Mouse (Mus musculus): ENCODE measurements around the gene Tbc1d22b. TPM values are rescaled to one million over a fixed set of nuclear protein-coding genes. Genes with fewer than 3 reads are reported as not detected.

Gene Tbc1d22b
- polyA plus RNA-seq, 1 experiment = 27.3 TPM

DNA sequence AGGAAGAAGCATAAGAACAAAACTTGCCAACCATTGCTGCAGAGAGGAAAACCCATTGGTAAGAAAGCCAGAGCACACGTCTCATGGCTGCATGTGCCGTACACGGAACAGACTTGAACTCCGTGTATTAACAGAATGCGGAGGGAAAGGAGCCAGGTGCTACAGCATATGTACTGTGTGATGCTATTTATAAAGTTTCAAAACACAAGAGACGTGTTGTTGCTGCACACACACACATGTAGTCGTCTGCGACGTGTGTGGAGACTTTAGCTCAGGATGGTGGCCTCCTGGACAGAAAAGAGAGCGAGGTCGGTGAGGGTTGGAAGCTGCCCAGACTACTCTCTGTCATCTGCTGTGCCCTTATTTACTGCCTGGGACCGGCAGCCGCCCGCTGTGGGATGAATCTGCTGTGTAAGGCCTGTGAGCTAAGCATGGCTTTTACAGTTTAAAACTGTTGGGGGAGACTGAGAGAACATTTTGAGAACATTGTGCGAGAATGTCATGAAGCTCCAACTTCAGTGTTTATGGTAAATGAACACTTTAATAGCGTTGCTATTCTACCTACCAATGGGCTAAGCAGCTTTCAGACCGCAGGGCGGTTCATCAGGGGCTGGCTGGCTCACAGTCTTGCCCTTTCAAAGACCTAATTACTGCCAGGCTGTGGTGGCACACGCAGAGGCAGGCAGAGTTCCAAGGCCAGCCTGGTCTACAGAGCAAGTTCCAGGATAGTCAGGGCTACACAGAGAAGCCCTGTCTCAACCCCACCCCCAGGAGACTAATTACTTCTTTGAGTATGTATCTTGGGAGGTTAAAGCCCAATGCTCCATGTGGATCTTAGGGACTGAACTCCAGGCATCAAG is 6.5 kb upstream of the Tbc1d22b start:
- Histone ChIP-seq H3K4me3 (ENCODE audit: low read depth, low read length) (no peak overlapping the region), H3K27ac (ENCODE audit: insufficient read depth, low read depth, low read length) (no peak overlapping the region), H3K36me3 (ENCODE audit: control insufficient read depth, insufficient read depth, low read length) (no peaks in the 10 kb centered on the region), H3K27me3 (ENCODE audit: control insufficient read depth, insufficient read depth, low read length) (no peaks in the 10 kb centered on the region), H3K4me1 (ENCODE audit: control insufficient read depth, insufficient read depth, insufficient read length, low read length) (no peaks in the 10 kb centered on the region)
- TF ChIP-seq POLR2A (IDR thresholded peaks at IDR 0.05; ENCODE audit: low read depth, low read length) = no peak
- TF ChIP-seq CTCF (IDR thresholded peaks at IDR 0.05; ENCODE audit: extremely low read depth, insufficient read length, insufficient replicate concordance, low read depth, low read length) = no peak
- WGBS = 86% methylated on average over 19 of the region's 19 CpGs

DNA sequence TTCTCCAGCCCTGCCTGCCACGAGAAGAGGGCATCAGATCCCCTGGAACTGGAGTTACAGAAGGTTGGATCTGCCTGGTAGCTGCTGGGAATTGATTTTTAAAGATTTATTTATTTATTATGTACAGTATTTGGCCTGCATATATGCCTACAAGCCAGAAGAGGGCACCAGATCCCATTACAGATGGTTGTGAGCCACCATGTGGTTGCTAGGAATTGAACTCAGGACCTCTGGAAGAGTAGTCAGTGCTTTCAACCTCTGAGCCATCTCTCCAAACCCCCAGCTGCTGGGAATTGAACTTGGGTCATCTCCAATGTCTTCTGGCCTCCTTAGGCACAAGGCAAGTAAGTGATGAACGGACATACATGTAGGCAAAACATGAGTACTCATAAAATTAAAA is 5.5 kb upstream of the Tbc1d22b start:
- H3K27ac ChIP-seq (ENCODE audit: insufficient read depth, low read depth, low read length) = no peak overlapping the region
- H3K4me3 ChIP-seq (ENCODE audit: low read depth, low read length) = no peak overlapping the region
- 76% methylated on average over 2 of the region's 2 CpGs for WGBS
- H3K4me1 ChIP-seq (ENCODE audit: control insufficient read depth, insufficient read depth, insufficient read length, low read length) = no peaks in the 10 kb centered on the region
- H3K27me3 ChIP-seq (ENCODE audit: control insufficient read depth, insufficient read depth, low read length) = no peaks in the 10 kb centered on the region
- H3K36me3 ChIP-seq (ENCODE audit: control insufficient read depth, insufficient read depth, low read length) = no peaks in the 10 kb centered on the region
- TF ChIP-seq POLR2A (IDR thresholded peaks at IDR 0.05; ENCODE audit: low read depth, low read length) (no peak), CTCF (IDR thresholded peaks at IDR 0.05; ENCODE audit: extremely low read depth, insufficient read length, insufficient replicate concordance, low read depth, low read length) (no peak; the same call in 1 of the 2 replicates)

DNA sequence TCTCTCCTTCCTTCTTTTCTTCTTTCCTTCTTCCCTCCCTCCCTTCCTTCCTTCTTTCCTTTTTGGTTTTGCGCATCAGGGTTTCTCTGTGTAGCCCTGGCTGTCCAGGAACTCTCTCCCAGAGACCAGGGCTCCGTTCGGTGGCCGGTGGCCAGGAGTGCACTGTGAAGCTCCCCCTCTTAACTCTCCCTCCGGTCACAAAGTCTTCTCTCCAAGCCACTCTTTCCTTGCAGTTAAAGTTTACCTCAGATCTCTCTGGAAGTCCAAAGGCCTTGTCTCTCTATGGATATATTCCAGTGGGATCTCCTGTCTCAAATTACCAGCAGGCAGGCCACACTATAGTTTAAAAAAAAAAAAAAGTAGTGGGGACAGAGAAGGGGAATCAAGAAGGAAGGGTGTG is 4.3 kb upstream of the Tbc1d22b start:
- no peaks in the 10 kb centered on the region for H3K36me3 ChIP-seq (ENCODE audit: control insufficient read depth, insufficient read depth, low read length)
- H3K27ac ChIP-seq (ENCODE audit: insufficient read depth, low read depth, low read length) = no peak overlapping the region
- H3K4me3 ChIP-seq (ENCODE audit: low read depth, low read length) = no peak overlapping the region
- no peaks in the 10 kb centered on the region for H3K4me1 ChIP-seq (ENCODE audit: control insufficient read depth, insufficient read depth, insufficient read length, low read length)
- no peak for TF ChIP-seq CTCF (IDR thresholded peaks at IDR 0.05; ENCODE audit: extremely low read depth, insufficient read length, insufficient replicate concordance, low read depth, low read length)
- WGBS = 81% methylated on average over 5 of the region's 5 CpGs
- no peaks in the 10 kb centered on the region for H3K27me3 ChIP-seq (ENCODE audit: control insufficient read depth, insufficient read depth, low read length)

DNA sequence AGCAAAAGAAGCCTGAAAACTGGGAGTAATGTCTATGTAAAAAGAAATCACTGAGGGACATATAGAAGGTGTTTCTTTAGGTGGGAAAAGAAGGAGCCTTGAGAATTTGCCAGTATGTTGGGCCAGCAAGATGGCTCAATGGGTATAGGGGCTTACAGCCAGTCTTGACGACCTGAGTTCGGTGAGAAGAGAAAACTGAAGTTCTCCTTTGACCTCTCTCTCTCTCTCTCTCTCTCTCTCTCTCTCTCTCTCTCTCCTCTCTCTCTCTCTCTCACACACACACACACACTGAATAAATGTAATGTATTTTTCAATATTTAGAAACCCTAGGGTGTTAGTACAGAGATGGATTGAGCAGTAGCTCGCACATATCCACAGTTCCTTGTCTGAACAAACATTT is 1.1 kb upstream of the Tbc1d22b start:
- Histone ChIP-seq H3K27me3 (ENCODE audit: control insufficient read depth, insufficient read depth, low read length) (no peaks in the 10 kb centered on the region), H3K27ac (ENCODE audit: insufficient read depth, low read depth, low read length) (no peak overlapping the region), H3K4me1 (ENCODE audit: control insufficient read depth, insufficient read depth, insufficient read length, low read length) (peaks cover 11% of the 10 kb centered on the region; the same call in 1 of the 2 replicates), H3K4me3 (ENCODE audit: low read depth, low read length) (no peak overlapping the region), H3K36me3 (ENCODE audit: control insufficient read depth, insufficient read depth, low read length) (no peaks in the 10 kb centered on the region)
- WGBS = 54% methylated on average over 3 of the region's 3 CpGs
- TF ChIP-seq POLR2A (IDR thresholded peaks at IDR 0.05; ENCODE audit: low read depth, low read length) (no peak), CTCF (IDR thresholded peaks at IDR 0.05; ENCODE audit: extremely low read depth, insufficient read length, insufficient replicate concordance, low read depth, low read length) (no peak)

DNA sequence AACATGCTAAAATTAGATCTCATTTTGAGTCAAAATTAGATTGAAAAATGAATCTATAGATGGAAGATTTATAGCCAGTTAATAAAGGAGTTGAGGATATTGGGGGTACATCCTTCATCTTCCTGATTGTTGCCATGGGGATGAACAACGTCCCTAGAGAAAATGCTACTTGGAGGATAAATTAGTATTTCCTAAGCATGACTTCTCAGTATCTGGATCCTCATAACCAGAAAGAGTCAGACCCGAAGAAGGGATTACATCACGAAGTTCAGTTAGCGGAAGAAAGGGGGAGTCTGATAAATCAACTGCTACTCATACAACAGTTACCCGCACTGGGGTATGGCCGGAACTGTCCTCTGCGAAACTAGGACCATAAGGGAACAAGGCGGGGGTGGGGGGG is 591 bp upstream of the Tbc1d22b start:
- H3K4me1 ChIP-seq (ENCODE audit: control insufficient read depth, insufficient read depth, insufficient read length, low read length) = peaks cover 15% of the 10 kb centered on the region; the same call in 1 of the 2 replicates
- no peak for TF ChIP-seq POLR2A (IDR thresholded peaks at IDR 0.05; ENCODE audit: low read depth, low read length)
- no peak for TF ChIP-seq CTCF (IDR thresholded peaks at IDR 0.05; ENCODE audit: extremely low read depth, insufficient read length, insufficient replicate concordance, low read depth, low read length)
- H3K4me3 ChIP-seq (ENCODE audit: low read depth, low read length) = no peak overlapping the region
- no peaks in the 10 kb centered on the region for H3K36me3 ChIP-seq (ENCODE audit: control insufficient read depth, insufficient read depth, low read length)
- WGBS = 40% methylated on average over 8 of the region's 8 CpGs
- no peaks in the 10 kb centered on the region for H3K27me3 ChIP-seq (ENCODE audit: control insufficient read depth, insufficient read depth, low read length)
- H3K27ac ChIP-seq (ENCODE audit: insufficient read depth, low read depth, low read length) = no peak overlapping the region

DNA sequence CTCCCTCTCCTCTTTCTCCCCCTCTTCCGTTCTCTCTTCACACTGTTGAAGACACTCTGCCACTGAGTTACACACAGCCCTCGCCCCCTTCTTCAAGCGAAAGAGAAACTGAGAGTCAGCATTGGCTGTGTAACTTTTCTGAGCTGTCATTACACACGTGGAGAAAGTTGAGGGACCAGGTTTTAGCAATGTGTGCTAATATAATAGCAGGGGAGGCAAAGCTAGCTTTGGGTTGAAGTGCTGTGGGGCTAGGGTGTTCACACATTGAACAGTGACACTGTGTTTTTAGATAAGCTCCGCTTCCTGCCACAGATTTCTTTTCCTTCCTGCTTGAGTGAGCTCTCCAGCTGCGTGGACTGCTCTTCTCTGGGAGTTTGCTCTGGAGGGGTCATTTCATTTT is 1.4 kb downstream of the Tbc1d22b start:
- no peak for TF ChIP-seq POLR2A (IDR thresholded peaks at IDR 0.05; ENCODE audit: low read depth, low read length)
- TF ChIP-seq CTCF (IDR thresholded peaks at IDR 0.05; ENCODE audit: extremely low read depth, insufficient read length, insufficient replicate concordance, low read depth, low read length) = no peak
- Histone ChIP-seq H3K4me3 (ENCODE audit: low read depth, low read length) (peak overlapping the region; percentile 44), H3K4me1 (ENCODE audit: control insufficient read depth, insufficient read depth, insufficient read length, low read length) (peaks cover 21% of the 10 kb centered on the region; the same call in 1 of the 2 replicates), H3K27me3 (ENCODE audit: control insufficient read depth, insufficient read depth, low read length) (no peaks in the 10 kb centered on the region), H3K36me3 (ENCODE audit: control insufficient read depth, insufficient read depth, low read length) (no peaks in the 10 kb centered on the region), H3K27ac (ENCODE audit: insufficient read depth, low read depth, low read length) (peak overlapping the region; percentile 43)
- WGBS = 11% methylated on average over 6 of the region's 6 CpGs

DNA sequence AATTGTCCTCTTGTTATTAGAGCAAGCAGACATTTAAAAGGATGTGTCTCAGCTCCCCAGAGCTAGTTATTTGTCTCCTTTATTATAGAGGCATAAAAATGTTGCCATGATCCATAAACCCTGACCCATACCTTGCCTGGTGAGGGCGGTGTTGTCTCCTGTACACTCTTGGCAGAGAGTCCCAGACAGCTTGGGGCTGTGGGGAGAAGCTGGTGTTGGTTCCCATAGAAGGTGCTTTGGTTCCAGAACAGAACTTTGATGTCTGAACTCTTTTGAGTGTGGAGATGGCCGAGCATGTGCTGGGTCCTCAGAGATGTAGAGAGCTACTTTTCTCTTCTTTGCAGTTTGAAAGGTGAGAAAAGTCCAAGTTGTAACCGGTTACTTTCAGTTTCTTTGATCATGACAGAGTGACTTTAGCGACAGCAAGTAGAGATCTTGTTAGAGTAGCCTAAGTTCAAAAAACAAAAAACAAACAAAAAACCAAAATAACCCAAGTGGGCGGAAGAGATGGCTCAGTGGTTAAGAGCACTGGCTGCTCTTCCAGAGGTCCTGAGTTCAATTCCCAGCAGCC is 2.7 kb downstream of the Tbc1d22b start, which contains the start of gene Tmem217:
Tmem217 (minus strand) TSS at position 224 of the 571 bp plus-strand sequence.
- peak within 1 kb of the TSS; percentile 27; the same call in 1 of the 2 replicates for H3K4me3 ChIP-seq (ENCODE audit: low read depth, low read length)
- TF ChIP-seq POLR2A (IDR thresholded peaks at IDR 0.05; ENCODE audit: low read depth, low read length) = no peak
- TF ChIP-seq CTCF (IDR thresholded peaks at IDR 0.05; ENCODE audit: extremely low read depth, insufficient read length, insufficient replicate concordance, low read depth, low read length) = peak; percentile 52; the same call in 1 of the 2 replicates
- H3K4me1 ChIP-seq (ENCODE audit: control insufficient read depth, insufficient read depth, insufficient read length, low read length) = peaks cover 28% of the 10 kb centered on the region; the same call in 1 of the 2 replicates
- no peaks in the 10 kb centered on the region for H3K36me3 ChIP-seq (ENCODE audit: control insufficient read depth, insufficient read depth, low read length)
- H3K27me3 ChIP-seq (ENCODE audit: control insufficient read depth, insufficient read depth, low read length) = no peaks in the 10 kb centered on the region
- H3K27ac ChIP-seq (ENCODE audit: insufficient read depth, low read depth, low read length) = peak within 1 kb of the TSS; percentile 84
- WGBS = 27% methylated on average over 5 of the region's 5 CpGs

Data from small intestine, adult 2 months (tissue).